Mouse (Mus musculus) granulocyte monocyte progenitor cell, adult 5-6 weeks (primary cell): ENCODE measurements around the gene Traf3ip2. TPM values are rescaled to one million over a fixed set of nuclear protein-coding genes. Genes with fewer than 3 reads are reported as not detected.
A peak's percentile ranks its signal among the peaks of the same experiment; 100 is the strongest.

Experiments used
- ATAC-seq: replicated peaks from 2 replicates; pipeline ENCODE4 v1.8.0; 2016; ENCODE audit warnings: mild to moderate bottlenecking, moderate TSS enrichment, inconsistent platforms; ENCODE audit not compliant: poor library complexity, severe bottlenecking
- total RNA-seq, 2 experiments: library from RNA; stranded (forward) in 1 of 2; stranded (reverse) in 1 of 2; fragments of 200-712, 200-1000 nt in 1 of 2; fragments of >200 nt in 1 of 2; fragmentation: Nextera tagmentation in 1 of 2; gene quantifications; 2 replicates each; pipeline ENCODE4 v1.2.3; 2014 to 2017

Traf3ip2 gene
- total RNA-seq, 2 experiments from 2014 or later, result 2.5 to 2.9 TPM

DNA sequence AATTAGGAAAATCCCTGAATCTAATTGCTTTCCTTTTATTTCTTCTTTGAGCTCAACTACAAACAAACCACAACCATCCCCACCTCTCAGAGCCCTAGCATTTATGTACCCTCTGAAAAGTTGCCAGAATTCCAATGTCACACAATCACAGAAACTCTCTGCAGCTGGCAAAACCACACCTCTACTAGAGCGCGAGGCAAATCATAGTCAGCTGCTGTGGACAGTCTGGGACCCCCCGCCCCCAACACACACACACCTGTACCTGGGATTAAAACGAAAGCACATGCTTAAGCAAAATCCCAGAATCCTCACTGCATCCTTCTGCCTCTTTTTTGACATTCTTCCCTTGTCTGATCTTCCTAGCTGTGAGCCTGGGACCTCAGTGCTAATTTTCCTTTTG lies 13.1 kb upstream of the Traf3ip2 start:
- no peak for ATAC-seq

DNA sequence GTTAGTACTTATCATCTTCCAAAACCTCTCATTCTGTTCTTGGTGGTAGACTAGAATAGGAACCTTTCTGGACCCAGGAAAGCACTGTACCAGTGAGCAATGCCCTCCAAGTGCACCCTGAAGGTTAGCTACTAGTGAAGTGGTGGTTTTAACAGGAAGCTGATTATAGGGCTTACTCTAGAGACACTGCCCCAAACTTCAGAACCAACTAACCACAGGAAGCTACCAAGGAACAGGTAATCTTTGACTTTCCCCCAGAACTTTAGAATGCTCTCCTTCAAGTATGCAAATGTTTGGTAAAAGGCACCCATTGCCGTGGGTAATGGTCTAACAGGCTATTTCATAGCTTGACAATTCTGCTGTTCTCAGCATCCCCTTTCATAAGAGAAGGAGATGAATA lies 12.6 kb upstream of the Traf3ip2 start:
- no peak for ATAC-seq

DNA sequence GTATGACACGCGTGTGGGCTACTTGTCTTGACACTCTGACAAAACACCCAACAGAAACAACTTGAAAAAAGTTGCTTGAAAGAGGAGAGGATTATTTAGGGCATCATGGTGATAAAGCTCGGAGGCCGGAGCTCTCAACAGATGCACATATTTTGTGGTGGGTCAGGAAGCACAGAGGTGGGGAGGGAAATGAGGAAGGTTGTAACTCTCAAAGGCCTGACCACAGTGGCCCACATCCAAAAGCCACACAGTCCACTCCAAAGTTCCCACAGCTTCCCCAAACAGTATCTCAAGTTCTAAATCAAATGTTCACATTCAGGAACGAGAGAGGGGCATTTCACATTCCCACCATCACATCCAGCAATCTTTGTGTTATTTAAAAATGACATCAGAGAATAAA lies 11.7 kb upstream of the Traf3ip2 start:
- ATAC-seq, result peak; percentile 98

DNA sequence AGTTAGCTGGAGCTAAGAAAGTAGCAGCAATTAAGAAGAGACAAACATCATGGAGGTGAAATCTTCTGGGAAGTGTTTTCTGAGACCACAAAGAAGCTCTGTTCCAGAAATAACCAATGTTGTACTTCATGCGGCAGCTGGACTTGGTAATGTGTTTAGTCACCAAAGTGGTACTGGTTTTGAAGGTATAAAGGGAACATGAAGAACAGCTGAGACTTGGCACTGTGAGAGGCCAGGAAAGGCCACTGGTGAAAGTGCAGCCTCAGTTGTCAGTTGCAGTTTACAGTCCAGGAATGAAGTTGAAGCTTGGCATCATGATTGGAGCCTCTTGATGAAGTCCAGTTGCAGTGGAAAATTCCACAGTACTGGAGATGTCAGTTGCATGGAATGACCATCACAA lies 6.3 kb upstream of the Traf3ip2 start:
- no peak for ATAC-seq

DNA sequence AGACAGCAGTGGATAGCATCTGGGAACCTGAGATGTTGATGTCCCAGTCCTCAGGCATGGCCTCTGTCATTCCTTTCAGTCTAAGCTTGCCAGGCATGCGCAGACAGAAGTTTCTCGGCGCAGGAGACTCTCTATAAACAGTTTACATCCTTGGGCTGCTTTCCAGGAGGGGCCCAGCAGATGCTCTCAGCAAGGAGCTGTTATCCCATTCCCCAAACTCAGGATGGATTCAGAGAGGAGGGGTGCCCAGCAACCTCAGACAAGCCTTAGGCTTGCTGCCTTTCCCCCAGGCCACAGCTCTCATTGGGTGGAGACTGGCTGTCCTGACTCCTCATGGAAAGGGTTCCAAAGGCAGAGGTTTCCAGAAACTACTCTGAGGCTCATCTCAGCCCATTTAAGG lies 1.5 kb upstream of the Traf3ip2 start:
- no peak for ATAC-seq

DNA sequence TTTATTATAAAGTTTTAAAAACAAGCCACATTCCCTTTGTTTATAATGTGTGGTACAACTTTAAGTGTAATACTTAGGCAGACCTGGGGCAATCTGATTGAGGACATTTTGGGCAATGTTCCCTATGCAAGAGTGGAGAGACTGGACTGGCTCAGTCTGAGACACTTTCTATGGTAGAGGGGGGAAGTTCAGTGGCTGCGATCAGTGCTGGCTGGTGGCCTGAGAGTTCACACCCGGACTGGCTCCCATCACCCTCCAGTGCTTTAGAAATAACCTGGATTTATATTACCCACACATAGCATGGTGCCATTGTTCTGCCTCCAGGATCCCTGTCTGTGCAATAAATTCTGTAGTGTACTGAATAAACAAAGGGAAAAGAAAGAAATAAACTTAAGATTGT lies 603 bp upstream of the Traf3ip2 start:
- ATAC-seq, result peak; percentile 34; the same call in 1 of the 2 replicates

DNA sequence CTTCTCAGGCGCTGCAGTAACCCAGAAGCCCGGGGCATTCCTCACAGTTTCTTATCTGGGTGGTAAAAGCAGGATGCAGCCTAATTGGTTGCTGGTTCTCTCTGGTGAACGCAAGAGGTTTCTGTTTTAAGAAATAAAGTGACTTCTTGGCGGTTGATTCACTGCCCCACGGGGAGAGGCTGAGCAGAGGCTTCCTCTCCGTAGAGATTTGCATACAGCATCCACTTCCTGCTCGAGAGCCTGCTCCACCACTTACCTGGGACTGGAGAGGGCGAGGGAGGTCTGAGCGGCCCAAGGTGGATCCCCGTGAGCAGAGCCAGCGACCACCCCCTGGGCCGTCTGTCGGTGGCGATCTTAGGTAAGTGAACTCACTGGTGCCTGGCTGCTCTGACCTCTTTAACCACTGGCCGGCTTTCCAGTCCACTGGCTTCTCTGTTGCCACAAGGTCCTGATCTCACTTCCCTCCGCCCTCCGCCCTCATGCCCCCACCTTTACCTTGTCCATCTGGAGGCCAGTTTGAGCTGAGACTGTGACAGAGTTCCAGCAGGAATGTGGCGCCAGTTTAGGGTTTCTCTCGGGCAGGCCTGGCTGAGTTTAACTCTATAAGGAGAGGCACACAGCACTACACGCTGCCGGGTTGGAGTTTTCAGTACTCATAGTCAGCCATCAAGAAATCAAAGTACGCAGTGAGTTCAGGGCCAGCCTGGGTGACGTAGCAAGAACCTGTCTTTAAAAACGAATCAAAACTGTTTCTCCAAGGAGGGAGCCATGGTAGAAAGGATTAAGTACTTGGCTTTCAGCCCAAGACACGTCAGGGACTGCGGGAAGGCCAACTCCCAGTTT lies 476 bp downstream of the Traf3ip2 start:
- peak; percentile 74 for ATAC-seq

DNA sequence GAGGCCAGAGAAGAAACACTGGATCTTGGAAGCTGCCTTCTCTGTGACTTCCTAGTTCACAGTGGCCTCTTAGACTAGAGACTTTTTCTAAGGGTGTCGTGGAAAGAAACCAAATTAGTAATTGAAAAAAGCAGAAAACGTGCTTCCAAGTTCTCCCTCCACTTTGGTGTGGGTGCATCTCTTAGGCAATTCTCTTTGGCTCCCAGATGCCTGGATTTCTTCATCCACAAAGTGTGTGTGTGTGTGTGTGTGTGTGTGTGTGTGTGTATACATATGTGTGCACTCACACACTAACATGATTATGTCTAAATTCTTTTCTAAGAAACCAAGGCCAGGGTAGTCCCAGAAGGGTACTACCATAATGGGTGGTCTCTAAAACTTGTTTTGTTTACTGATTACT lies 1.2 kb downstream of the Traf3ip2 start:
- ATAC-seq, result 0 out of 2 replicates have a peak, but pooled peaks have one; percentile 14

DNA sequence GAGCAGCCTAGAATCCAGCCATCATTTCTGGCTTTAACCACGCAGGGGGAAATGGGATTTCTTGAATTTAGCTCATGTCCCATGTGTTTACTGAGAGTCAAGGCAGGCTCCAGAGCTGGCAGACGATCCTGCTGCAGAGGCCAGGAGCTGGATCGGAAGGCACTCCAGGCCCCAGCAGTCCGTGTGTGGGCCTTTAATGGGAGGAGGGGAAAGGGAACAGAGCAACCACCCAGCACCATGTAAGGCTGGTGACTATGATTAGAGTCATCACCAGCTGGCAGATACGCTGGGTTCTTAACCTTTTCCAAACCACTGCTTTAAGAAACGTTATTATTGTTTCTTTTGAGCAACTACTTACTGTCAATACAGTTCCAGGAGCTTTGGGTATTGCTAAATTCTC lies 1.9 kb downstream of the Traf3ip2 start:
- ATAC-seq, result no peak

DNA sequence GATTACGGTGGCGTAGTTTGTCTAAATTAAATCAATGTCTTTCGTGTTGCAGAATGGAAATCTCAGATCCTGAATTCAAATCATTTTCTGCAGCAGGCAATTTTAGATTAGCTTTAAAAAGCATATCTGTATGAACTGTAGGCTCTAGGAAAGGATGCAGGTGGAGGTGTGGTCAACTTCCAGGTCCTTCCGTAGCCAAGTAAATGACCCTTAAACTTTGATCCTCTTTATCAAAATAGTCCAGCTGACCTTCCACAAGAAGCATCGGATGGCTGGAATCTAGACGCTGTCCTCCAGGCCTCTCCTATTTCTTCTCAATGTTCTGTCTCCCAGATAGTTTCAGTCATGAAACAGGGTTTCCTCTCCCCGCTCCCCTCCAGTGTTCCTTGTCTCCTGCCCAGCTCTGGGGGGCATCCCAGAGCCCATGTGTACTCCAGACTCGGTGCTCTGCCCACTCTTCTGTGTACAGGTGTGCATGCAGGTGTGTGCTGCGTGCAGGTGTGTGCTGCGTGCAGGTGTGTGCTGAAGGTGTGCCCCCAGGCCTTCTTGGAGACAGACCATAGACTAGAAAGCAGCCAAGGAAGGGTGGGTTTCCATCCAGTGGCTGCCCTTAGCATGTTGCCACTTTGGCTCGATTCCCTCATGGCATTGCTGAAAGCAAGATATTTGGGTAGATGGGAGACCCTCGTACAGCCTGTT lies 2.9 kb downstream of the Traf3ip2 start:
- ATAC-seq, result no peak

DNA sequence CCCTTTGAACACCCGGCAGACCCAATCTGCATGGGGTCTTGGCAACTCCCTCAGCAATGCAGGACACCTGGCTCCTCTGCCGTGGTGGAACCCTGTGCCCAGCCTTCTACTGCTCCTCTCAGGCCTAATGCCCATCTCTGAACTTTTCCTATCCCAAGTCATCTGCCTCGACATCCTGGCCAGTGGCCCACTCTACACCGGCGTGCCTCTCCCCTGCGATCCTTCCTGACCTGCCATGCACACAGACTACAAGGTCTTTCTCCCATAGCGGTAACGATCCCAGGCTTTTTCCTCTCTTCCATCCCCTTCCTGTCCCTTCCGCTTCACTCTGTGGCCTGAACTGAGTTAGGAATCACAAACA lies 3.5 kb downstream of the Traf3ip2 start:
- ATAC-seq, result no peak

DNA sequence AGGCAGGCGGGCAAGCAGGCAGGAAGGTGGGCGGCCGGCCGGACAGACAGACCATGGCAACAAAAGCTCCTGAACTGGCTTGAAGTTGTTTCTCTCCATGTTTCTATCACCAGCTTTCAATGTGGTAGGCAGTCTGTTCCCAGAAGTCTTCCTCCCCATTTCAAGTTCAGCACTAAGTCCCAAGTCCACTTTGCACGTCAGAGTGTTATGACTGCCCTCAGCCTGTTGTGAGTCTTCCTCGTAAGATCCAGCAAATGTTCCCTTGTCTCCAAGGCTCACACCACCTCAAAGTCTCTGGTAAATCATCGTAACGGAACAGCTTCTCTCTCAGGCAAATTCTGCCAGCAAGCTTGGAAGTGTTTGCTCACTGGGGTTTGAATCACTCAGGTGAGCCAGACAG lies 3.9 kb downstream of the Traf3ip2 start:
- ATAC-seq, result no peak

DNA sequence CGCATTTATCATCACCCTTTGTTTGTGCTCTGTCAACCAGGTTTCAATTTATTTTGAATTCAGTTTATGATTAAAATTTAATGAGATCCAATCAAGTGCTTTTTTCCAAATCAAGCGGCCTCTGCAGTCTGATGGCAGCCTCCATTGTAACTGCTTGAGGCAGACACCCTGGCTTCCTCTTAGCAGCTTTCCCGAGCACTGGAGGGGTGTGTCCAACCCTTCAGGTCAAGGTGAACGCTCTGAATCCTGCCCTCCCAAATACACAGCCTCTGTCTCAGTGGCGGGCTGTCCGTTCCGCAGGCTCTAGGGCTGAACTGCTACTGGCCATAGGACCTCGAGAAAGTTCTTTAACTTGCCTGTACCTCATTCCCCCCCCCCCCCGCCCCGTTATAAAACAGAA lies 5.7 kb downstream of the Traf3ip2 start:
- no peak for ATAC-seq

DNA sequence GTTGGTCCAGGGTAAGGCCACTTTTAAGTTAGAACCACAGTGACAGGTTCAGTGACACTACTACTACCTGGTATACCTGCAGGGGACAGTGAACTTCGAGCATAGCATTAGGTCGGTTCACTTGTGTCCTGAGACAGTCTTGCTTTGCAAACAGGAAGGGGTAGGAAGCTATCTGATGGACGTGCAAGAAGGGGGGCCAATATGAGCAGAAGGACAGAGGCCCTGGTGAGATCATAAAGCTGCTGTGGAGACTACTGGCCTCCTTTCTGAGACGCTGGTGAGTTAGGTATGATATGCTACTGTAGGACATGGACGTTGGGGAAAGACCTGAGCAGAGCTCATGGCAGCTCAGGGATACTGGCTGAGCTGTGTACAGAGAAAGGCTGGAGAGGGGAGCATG lies 7.9 kb downstream of the Traf3ip2 start:
- ATAC-seq, result no peak

DNA sequence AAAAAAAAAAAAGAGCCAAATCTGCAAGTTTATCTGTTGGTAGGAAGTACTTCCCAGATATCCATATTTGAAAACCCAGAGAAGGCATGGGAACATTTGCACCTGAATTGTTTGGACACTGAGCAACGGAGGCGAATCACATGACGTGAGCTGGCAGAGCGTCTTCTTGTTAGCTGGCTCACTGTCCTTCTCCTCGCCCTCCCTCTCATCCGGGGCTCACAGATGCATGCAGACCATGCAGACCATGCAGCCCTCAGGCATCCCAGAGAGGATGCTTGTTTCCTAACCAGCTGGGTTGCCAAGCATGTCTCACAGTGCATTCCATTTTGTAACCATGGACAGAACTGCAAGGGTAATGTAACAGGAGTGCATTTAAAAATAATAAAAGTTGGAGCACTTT lies 11.1 kb downstream of the Traf3ip2 start:
- no peak for ATAC-seq

DNA sequence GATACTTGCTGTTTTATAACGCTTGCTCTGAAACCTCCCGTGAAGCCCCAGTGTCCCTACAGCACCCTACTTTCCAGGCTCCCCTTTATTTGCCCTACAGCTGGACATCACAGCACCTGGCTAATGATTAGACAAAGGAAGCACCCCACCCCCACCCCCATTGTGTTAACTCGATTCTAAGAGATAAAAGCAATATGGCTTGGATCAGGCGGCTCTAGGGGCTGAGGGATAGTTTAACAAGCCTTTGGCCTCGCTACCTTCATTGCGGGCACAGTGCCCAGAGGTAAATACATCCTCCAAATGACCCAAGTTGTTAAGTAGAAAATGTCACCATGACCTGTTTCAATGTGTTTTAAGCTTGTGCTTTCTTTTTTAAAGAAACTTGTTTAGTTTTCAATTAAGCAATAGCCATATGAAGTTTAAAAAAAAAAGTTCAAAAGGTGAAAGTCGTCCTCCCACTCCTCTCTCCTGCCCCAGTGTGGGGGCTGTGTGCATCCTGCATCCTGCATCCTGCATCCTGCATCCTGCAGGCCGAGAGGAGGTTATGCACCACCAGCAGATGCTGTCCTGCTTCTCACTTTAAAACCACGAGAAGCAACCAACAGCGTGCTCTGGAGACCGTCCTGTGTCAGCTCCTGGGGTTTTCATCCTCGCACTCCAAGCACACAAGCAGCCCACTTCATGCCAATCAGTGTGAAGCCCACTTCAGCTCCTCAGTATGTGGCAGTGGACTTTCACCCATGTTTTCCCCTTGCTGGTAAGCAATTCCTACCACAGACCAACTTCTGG lies 12.3 kb downstream of the Traf3ip2 start:
- ATAC-seq, result 0 out of 2 replicates have a peak, but pooled peaks have one; percentile 6

DNA sequence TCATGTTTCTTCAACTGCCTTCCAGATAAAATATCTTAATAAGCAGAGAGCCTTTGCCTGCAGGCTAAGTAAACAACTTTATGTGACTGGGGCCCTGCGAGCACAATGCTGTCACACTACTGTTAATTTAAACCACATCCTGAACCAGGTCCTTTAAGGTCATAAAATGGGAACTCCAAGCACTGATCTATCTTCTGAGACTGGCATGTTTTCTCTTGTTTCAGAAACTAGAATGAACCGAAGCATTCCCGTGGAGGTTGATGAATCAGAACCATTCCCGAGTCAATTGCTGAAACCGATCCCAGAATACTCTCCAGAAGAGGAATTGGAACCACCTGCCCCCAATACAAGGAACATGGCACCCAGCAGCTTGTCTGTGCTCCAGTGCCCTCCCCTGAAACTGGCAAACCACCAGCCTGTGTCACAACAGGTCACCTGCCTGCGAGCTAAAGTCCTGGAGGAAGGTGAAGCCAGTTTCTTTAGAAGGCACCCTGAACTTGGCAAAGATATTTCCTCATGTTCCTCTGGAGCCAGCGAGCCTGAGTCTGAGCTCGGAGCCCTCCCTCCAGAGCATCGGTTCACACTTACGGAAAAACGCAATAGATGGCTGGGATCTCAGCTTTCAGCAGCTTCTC lies 13.0 kb downstream of the Traf3ip2 start:
- ATAC-seq, result peak; percentile 53

DNA sequence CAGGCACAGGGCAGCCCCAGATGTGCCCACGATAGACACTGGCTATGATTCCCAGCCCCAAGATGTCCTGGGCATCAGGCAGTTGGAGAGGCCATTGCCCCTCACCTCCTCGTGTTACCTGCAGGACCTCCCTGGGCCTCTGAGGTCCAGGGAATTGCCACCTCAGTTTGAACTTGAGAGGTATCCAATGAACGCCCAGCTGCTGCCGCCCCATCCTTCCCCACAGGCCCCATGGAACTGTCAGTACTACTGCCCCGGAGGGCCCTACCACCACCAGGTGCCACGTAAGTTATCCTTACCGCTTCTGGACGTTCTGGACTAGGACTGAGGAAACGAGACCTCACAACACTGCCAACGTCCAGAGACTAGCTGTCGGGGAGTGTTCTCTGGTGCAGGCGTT lies 13.6 kb downstream of the Traf3ip2 start:
- ATAC-seq, result no peak

DNA sequence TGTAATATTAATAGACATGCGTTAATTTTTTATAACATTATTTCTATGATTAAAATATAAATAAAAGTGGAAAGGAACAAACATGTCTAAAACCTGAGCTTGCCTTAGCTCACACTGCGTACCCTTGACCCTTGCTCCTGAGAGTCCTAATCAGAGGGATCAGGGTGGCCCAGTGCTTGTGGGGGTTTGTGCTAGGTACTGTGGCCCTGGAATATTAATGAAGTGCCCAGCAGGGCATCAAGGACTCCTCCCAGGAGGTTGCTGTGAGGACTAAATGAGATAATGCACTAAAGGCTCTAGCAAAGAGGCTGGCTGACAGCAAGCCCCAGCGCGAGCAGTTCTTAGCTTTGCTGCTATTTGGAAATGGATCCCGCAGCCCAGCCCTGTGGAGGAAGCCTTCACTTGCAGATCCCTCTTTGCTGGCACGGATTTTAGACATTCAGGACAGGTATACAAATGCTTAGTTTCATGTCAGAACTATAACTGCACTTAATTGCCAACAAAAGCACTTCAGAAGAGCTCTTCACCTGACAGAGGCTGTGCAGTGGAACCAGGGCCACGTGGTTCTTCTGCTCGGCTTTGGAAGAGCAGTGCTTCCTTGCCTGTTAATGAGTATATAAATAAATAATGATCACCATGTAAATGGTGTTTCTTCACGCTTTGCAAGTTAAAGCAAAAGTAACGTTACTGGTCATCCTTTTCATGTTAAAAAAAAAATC lies 16.2 kb downstream of the Traf3ip2 start:
- no peak for ATAC-seq
